Comparison of ENCODE assay signal across 9 mouse cellular contexts in the genomic region with DNA sequence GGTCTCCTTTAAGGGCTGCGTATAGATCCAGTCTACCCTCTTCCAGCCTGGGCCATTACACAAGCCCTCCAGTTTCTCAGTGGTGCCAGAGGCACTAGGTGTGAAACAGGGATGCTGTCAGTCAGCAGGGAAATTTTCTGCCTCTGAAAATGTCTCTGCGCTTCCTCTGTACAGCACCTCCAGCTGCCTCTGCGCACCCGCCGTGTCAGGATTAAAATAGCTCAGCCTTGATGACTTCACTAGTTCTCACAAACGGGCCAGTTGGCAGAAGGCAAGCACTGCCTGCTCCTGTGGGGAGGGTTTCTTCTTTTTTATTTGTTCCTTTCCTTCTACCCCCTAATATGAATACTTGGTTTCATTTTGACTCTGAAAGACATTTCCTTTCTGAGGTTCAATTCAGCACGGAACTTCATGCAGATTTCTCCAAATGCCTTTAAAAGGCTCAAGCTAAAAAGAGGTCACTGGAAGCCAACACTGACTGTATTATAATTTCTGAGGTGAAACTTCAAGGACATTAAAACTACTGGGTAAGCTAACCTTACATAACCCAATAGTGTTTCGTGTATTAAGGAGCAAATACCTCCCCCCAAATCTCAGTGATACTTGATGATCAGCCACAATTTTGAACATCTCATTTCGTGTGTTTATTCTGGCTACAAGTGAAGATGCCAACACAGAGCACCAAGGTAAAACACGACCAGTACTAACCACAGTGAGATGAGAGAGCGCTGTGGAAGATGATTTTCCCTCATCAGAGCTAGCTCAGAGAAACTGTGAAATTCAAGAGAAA.
DNase-seq lines count a peak whose midpoint lies in the region; ATAC-seq lines count a peak whose summit lies in the region.
"Had no signal": no experiment of that assay in that cellular context is flagged by ENCODE, and none has a peak within 500 bp of the region (broad histone marks: within the 10 kb centered on the region; RNA-seq: fewer than 3 reads in every experiment).

No protein-coding gene starts in this region.

- H3K27me3 ChIP-seq in neural tube, embryonic 14.5 days (ENCODE audit: control insufficient read depth, insufficient read depth, low read length), result no peaks in the 10 kb centered on the region
- no peaks in the 10 kb centered on the region for H3K27me3 ChIP-seq in hindbrain, embryonic 16.5 days (replicated peaks; ENCODE audit: control insufficient read depth, insufficient read depth, low read length)
- H3K27me3 ChIP-seq: limb, embryonic 12.5 days had no signal

- DNase-seq in neural tube, embryonic 10.5 days (ENCODE audit: extremely low spot score, low spot score), result no peak
- DNase-seq in gastrocnemius, adult 18-20 months (ENCODE audit: low spot score), result peak; percentile 75
- DNase-seq in left cerebral cortex, postnatal 14 days (ENCODE audit: low spot score in 2 of 2), result peak; percentile 76 to 81
- DNase-seq in retina, embryonic 14.5 days (ENCODE audit: low spot score), result peak; percentile 4
- DNase-seq in urinary bladder, postnatal 10 days (ENCODE audit: low spot score), result no peak

- no peak overlapping the region for H3K27ac ChIP-seq in neural tube, embryonic 14.5 days (ENCODE audit: low read depth, low read length)
- peak overlapping the region; percentile 8 for H3K27ac ChIP-seq in brown adipose tissue, adult 24 weeks (replicated peaks; ENCODE audit: low read depth, low read length)
- no peak overlapping the region for H3K27ac ChIP-seq in hindbrain, embryonic 16.5 days (ENCODE audit: low read depth, low read length)
- H3K27ac ChIP-seq: limb, embryonic 12.5 days had no signal

- 0 out of 2 replicates have a peak, but pooled peaks cover 6% of the 10 kb centered on the region for H3K4me1 ChIP-seq in neural tube, embryonic 14.5 days (ENCODE audit: control insufficient read depth, insufficient read depth, low read length)
- peaks cover 2% of the 10 kb centered on the region for H3K4me1 ChIP-seq in brown adipose tissue, adult 24 weeks (ENCODE audit: control insufficient read depth, insufficient read depth, insufficient read length, low read length)
- peaks cover 11% of the 10 kb centered on the region; the same call in 1 of the 2 replicates for H3K4me1 ChIP-seq in hindbrain, embryonic 16.5 days (ENCODE audit: control insufficient read depth, insufficient read depth, low read depth, low read length)

- no peak overlapping the region for H3K4me2 ChIP-seq in neural tube, embryonic 14.5 days (ENCODE audit: low read depth, low read length)
- H3K4me2 ChIP-seq in hindbrain, embryonic 16.5 days (ENCODE audit: low read length), result peak overlapping the region; percentile 14; the same call in 1 of the 2 replicates
- H3K4me2 ChIP-seq: limb, embryonic 12.5 days had no signal

- H3K36me3 ChIP-seq in neural tube, embryonic 14.5 days (ENCODE audit: control insufficient read depth, insufficient read depth, low read length), result no peaks in the 10 kb centered on the region
- no peaks in the 10 kb centered on the region for H3K36me3 ChIP-seq in hindbrain, embryonic 16.5 days (ENCODE audit: control insufficient read depth, insufficient read depth, low read length)

- peak; percentile 12; the same call in 1 of the 2 replicates for ATAC-seq in neural tube, embryonic 14.5 days (ENCODE audit: low read depth)
- peak; percentile 61 for ATAC-seq in hindbrain, embryonic 16.5 days

- 72% methylated on average over 11 of the region's 11 CpGs for WGBS in neural tube, embryonic 14.5 days
- WGBS in hindbrain, embryonic 16.5 days, result 56% methylated on average over 11 of the region's 11 CpGs

- H3K4me3 ChIP-seq in neural tube, embryonic 14.5 days (ENCODE audit: low read depth, low read length), result no peak overlapping the region
- H3K4me3 ChIP-seq in brown adipose tissue, adult 24 weeks (ENCODE audit: insufficient read depth, low read depth, low read length), result no peak overlapping the region; the same call in 1 of the 2 replicates
- no peak overlapping the region for H3K4me3 ChIP-seq in hindbrain, embryonic 16.5 days (ENCODE audit: low read length)
- H3K4me3 ChIP-seq: limb, embryonic 12.5 days had no signal

- H3K9me3 ChIP-seq in neural tube, embryonic 14.5 days (ENCODE audit: control insufficient read depth, low read length), result no peaks in the 10 kb centered on the region
- H3K9me3 ChIP-seq in hindbrain, embryonic 16.5 days (ENCODE audit: control insufficient read depth, low read length), result no peaks in the 10 kb centered on the region
- H3K9me3 ChIP-seq: limb, embryonic 12.5 days had no signal

- no peak overlapping the region for H3K9ac ChIP-seq in neural tube, embryonic 14.5 days (replicated peaks; ENCODE audit: low read depth, low read length)
- H3K9ac ChIP-seq in hindbrain, embryonic 16.5 days (ENCODE audit: low read depth, low read length), result no peak overlapping the region
- H3K9ac ChIP-seq: limb, embryonic 12.5 days had no signal

- intact Hi-C loops in left cerebral cortex, postnatal 14 days (cut with DNase I), result loop anchor here (5.0 kb wide), 1 partner anchor 71 kb away; a partner anchor contains a TSS

Comparison
In these comparisons a context has a peak if more than half of its experiments do, and no peak if none do; other contexts are left out.
1. DNase-seq: peak in gastrocnemius, adult 18-20 months (single experiment), left cerebral cortex, postnatal 14 days (2 of 2) and retina, embryonic 14.5 days (single experiment); none in neural tube, embryonic 10.5 days (single experiment) and urinary bladder, postnatal 10 days (single experiment).